In the genomic region with DNA sequence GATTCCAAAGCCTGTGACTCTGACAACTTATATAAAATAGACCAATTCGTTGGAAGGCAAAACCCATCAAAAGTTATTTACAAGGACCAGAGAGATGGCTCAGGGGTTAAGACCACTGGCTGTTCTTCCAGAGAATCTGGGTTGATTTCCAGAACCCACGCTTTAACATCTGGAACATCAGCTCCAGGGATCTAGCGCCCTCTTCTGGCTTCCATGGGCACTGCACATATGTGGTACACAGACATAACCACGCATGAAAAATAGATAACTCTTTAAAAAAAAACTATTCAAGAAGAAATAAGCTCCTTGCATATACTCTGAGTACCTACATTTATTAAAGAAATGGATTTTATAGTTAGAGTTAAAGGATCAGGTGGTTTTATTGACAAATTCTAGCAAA, we compare ENCODE assay signal across 16 mouse cellular contexts. TPM values are rescaled to one million over a fixed set of nuclear protein-coding genes. Genes with fewer than 3 reads are reported as not detected.
DNase-seq lines count a peak whose midpoint lies in the region; ATAC-seq and TF ChIP-seq lines count a peak whose summit lies in the region.
"Had no signal": no experiment of that assay in that cellular context is flagged by ENCODE, and none has a peak within 500 bp of the region (broad histone marks: within the 10 kb centered on the region; RNA-seq: fewer than 3 reads in every experiment).

No protein-coding gene starts in this region.

- no peak overlapping the region for H3K4me3 ChIP-seq in heart, adult 2 months
- H3K4me3 ChIP-seq in lung, postnatal 0 days (ENCODE audit: low read depth, low read length): no peak overlapping the region
- no peak overlapping the region for H3K4me3 ChIP-seq in MEL (ENCODE audit: control insufficient read depth in 1 of 2, insufficient read depth in 1 of 2, low read depth in 2 of 2, low read length in 2 of 2)
- H3K4me3 ChIP-seq: limb, embryonic 15.5 days; megakaryocyte, embryonic 14.5 days had no signal

- TF ChIP-seq POLR2A in heart, adult 2 months (IDR thresholded peaks at IDR 0.05; ENCODE audit: insufficient read depth, low read depth, low read length): no peak
- no peak for TF ChIP-seq POLR2A in MEL (IDR thresholded peaks at IDR 0.05; ENCODE audit: control insufficient read depth in 1 of 2, insufficient read depth in 1 of 2, low read depth in 1 of 2, low read length in 2 of 2, poor library complexity in 1 of 2)

- DNase-seq in heart, adult 2 months: no peak
- DNase-seq in heart, postnatal 14 days: no peak
- DNase-seq in lung, postnatal 0 days (ENCODE audit: low spot score): no peak
- no peak for DNase-seq in lung, postnatal 4 days
- DNase-seq in MEL (ENCODE audit: low read depth, low spot score): peak; percentile 34
- peak; percentile 42 for DNase-seq in naive thymus-derived CD4-positive, alpha-beta T cell, adult 2 months (ENCODE audit: low read depth)
- no peak for DNase-seq in adrenal gland, postnatal 14 days
- no peak for DNase-seq in heart, postnatal 4 days
- DNase-seq: adrenal gland, adult 2 months; kidney, postnatal 14 days; thymus, postnatal 36 days had no signal

- no peak for ATAC-seq in lung, postnatal 0 days

- TF ChIP-seq CTCF in heart, adult 2 months (IDR thresholded peaks at IDR 0.05): peak; percentile 59
- TF ChIP-seq CTCF in lung, postnatal 0 days (IDR thresholded peaks at IDR 0.05): peak; percentile 63
- TF ChIP-seq CTCF in MEL (IDR thresholded peaks at IDR 0.05 in 2 of 3, conservative IDR thresholded peaks at IDR 0.05 in 1 of 3; ENCODE audit: control insufficient read depth in 1 of 3, insufficient read depth in 1 of 3, low read depth in 2 of 3, low read length in 3 of 3, poor library complexity in 1 of 3, severe bottlenecking in 1 of 3): peak; percentile 41 to 49 (median 48); a peak in 5 of 6 replicates

- H3K27me3 ChIP-seq in heart, adult 2 months (ENCODE audit: control insufficient read depth, insufficient read depth, low read length): no peaks in the 10 kb centered on the region
- H3K27me3 ChIP-seq in lung, postnatal 0 days (replicated peaks; ENCODE audit: insufficient read depth, low read length): no peaks in the 10 kb centered on the region
- no peaks in the 10 kb centered on the region for H3K27me3 ChIP-seq in MEL (ENCODE audit: control insufficient read depth in 1 of 2, insufficient read depth in 2 of 2, low read length in 2 of 2)
- H3K27me3 ChIP-seq: limb, embryonic 15.5 days had no signal

- H3K36me3 ChIP-seq in heart, adult 2 months (ENCODE audit: control insufficient read depth, insufficient read depth, low read length): no peaks in the 10 kb centered on the region
- H3K36me3 ChIP-seq in lung, postnatal 0 days (ENCODE audit: insufficient read depth, low read length): no peaks in the 10 kb centered on the region
- peaks cover 0 to 4% of the 10 kb centered on the region in 2 experiments; a peak in 1 of 4 replicates for H3K36me3 ChIP-seq in MEL (ENCODE audit: control insufficient read depth in 1 of 2, insufficient read depth in 2 of 2, low read length in 2 of 2)
- H3K36me3 ChIP-seq: G1E; limb, embryonic 15.5 days had no signal

- H3K27ac ChIP-seq in heart, adult 2 months: no peak overlapping the region
- no peak overlapping the region for H3K27ac ChIP-seq in lung, postnatal 0 days (ENCODE audit: low read length)
- no peak overlapping the region for H3K27ac ChIP-seq in MEL (ENCODE audit: control insufficient read depth, low read depth, low read length)
- H3K27ac ChIP-seq: hindbrain, embryonic 14.5 days; limb, embryonic 15.5 days had no signal

- H3K4me1 ChIP-seq in heart, adult 2 months (ENCODE audit: control insufficient read depth, insufficient read depth, low read length): no peaks in the 10 kb centered on the region
- no peaks in the 10 kb centered on the region for H3K4me1 ChIP-seq in lung, postnatal 0 days (ENCODE audit: insufficient read depth, low read depth, low read length)
- peaks cover 0 to 4% of the 10 kb centered on the region in 2 experiments; a peak in 1 of 4 replicates for H3K4me1 ChIP-seq in MEL (ENCODE audit: control insufficient read depth in 1 of 2, insufficient read depth in 2 of 2, low read length in 2 of 2)
- H3K4me1 ChIP-seq: limb, embryonic 15.5 days had no signal

- TF ChIP-seq EP300 in heart, adult 2 months (IDR thresholded peaks at IDR 0.05; ENCODE audit: insufficient read depth, low read depth, low read length): no peak
- TF ChIP-seq EP300 in lung, postnatal 0 days (IDR thresholded peaks at IDR 0.05): no peak
- TF ChIP-seq EP300 in MEL (IDR thresholded peaks at IDR 0.05; ENCODE audit: low read depth in 1 of 2, low read length in 2 of 2): no peak

- WGBS in heart, adult 2 months: 53% methylated on average over 4 of the region's 4 CpGs
- WGBS in lung, postnatal 0 days: 49% methylated on average over 4 of the region's 4 CpGs

- TF ChIP-seq RAD21 in MEL (IDR thresholded peaks at IDR 0.05; ENCODE audit: low read depth, low read length): no peak; the same call in 1 of the 2 replicates

- intact Hi-C loops in heart, adult 2 months (cut with DNase I): no loop called here
- intact Hi-C loops in heart, postnatal 14 days (cut with DNase I): no loop called here

- H3K79me2 ChIP-seq in heart, adult 2 months (replicated peaks; ENCODE audit: control insufficient read depth, insufficient read depth, low read length): no peaks in the 10 kb centered on the region
- no peaks in the 10 kb centered on the region for H3K79me2 ChIP-seq in MEL (ENCODE audit: control insufficient read depth, insufficient read depth, low read length, poor library complexity)

- H3K9ac ChIP-seq in heart, adult 2 months (ENCODE audit: low read depth, low read length): no peak overlapping the region
- H3K9ac ChIP-seq in lung, postnatal 0 days (replicated peaks; ENCODE audit: low read depth): no peak overlapping the region
- no peak overlapping the region for H3K9ac ChIP-seq in MEL (ENCODE audit: control insufficient read depth, low read depth, low read length, poor library complexity, severe bottlenecking)
- H3K9ac ChIP-seq: hindbrain, embryonic 14.5 days; limb, embryonic 15.5 days had no signal

- no peak overlapping the region for H3K4me2 ChIP-seq in lung, postnatal 0 days (replicated peaks; ENCODE audit: low read depth, low read length)
- H3K4me2 ChIP-seq: heart, embryonic 11.5 days; hindbrain, embryonic 14.5 days; limb, embryonic 15.5 days had no signal

- H3K9me3 ChIP-seq in lung, postnatal 0 days (ENCODE audit: low read length): no peaks in the 10 kb centered on the region
- no peaks in the 10 kb centered on the region for H3K9me3 ChIP-seq in MEL (replicated peaks; ENCODE audit: insufficient read depth, low read length)
- H3K9me3 ChIP-seq: G1E; limb, embryonic 15.5 days had no signal

TF ChIP-seq in MEL, 35 proteins besides CTCF, POLR2A, EP300 and RAD21:
- peak; percentile 42 for TF ChIP-seq SMC3 (IDR thresholded peaks at IDR 0.05; ENCODE audit: low read depth, low read length)
- TF ChIP-seq CHD1 (IDR thresholded peaks at IDR 0.05; ENCODE audit: low read depth, low read length): no peak

RNA-seq across cellular contexts. Expression of gene 2410004P03Rik, which starts 43.2 kb away (rescaled TPM):
- under 1 TPM in 1 of 2 experiments, not detected in 1; 0.14 TPM for total RNA-seq in heart, adult 2 months (2021)
- polyA plus RNA-seq in heart, adult 2 months (2012; rRNA removed): 0.41 and 0.84 TPM in 2 replicates
- total RNA-seq in heart, postnatal 14 days (2021): under 1 TPM in 1 of 2 experiments, not detected in 1; 0.50 TPM
- 13.6 and 16.9 TPM in 2 replicates for polyA plus RNA-seq in lung, postnatal 0 days (2015; fragmentation: Nextera tagmentation; extraction: Ambion mirVana)
- not detected in 2 replicates for total RNA-seq in MEL (2012; rRNA removed)
- polyA plus RNA-seq in MEL (2012; ENCODE audit: insufficient read depth in 1 of 2, insufficient read length in 2 of 2, low read depth in 1 of 2, low replicate concordance in 2 of 2, missing spikeins in 1 of 2): under 1 TPM in 1 of 2 experiments, not detected in 1; 0.03 TPM
- not detected in 2 replicates for total RNA-seq in adrenal gland, postnatal 14 days (2021)
- total RNA-seq in heart, postnatal 4 days (2021): under 1 TPM; 0.09 to 0.26 TPM
- total RNA-seq: adrenal gland, adult 2 months had no signal
- polyA plus RNA-seq: adrenal gland, adult 2 months; G1E had no signal

RNA-seq across cellular contexts. Expression of gene Pqlc3, which starts 54.5 kb away (rescaled TPM):
- 1 to 10 TPM; 2.6 to 2.8 TPM for total RNA-seq in heart, adult 2 months (2021)
- polyA plus RNA-seq in heart, adult 2 months (2012; rRNA removed): 13.6 and 15.8 TPM in 2 replicates
- total RNA-seq in heart, postnatal 14 days (2021): 1 to 10 TPM; 2.9 to 3.3 TPM
- 10.6 and 11.5 TPM in 2 replicates for polyA plus RNA-seq in lung, postnatal 0 days (2015; fragmentation: Nextera tagmentation; extraction: Ambion mirVana)
- total RNA-seq in MEL (2012; rRNA removed): 5.2 and 5.7 TPM in 2 replicates
- 10 to 100 TPM in 1 of 2 experiments, not detected in 1; 13.1 TPM for polyA plus RNA-seq in MEL (2012; ENCODE audit: insufficient read depth in 1 of 2, insufficient read length in 2 of 2, low read depth in 1 of 2, low replicate concordance in 2 of 2, missing spikeins in 1 of 2)
- 5.4 and 5.6 TPM in 2 replicates for total RNA-seq in adrenal gland, postnatal 14 days (2021)
- 1 to 10 TPM; 1.8 to 2.0 TPM for total RNA-seq in heart, postnatal 4 days (2021)

Comparison
In these comparisons a context has a peak if more than half of its experiments do, and no peak if none do; other contexts are left out.
1. DNase-seq: peak in MEL (single experiment) and naive thymus-derived CD4-positive, alpha-beta T cell, adult 2 months (single experiment); none in heart, adult 2 months (0 of 2), heart, postnatal 14 days (0 of 2), lung, postnatal 0 days (single experiment), lung, postnatal 4 days (0 of 2), adrenal gland, postnatal 14 days (single experiment) and heart, postnatal 4 days (single experiment).
2. Peak in every context shown above with its lines, with median percentiles within 50 percentile points of each other: CTCF ChIP-seq.